Mouse (Mus musculus): ENCODE data around the gene Prdm2. TPM values are rescaled to one million over a fixed set of nuclear protein-coding genes. Genes with fewer than 3 reads are reported as not detected.

The Prdm2 gene
- total RNA-seq, 4 experiments from 2014 or later, result 20.0 to 23.7 (median 21.3) TPM

DNA sequence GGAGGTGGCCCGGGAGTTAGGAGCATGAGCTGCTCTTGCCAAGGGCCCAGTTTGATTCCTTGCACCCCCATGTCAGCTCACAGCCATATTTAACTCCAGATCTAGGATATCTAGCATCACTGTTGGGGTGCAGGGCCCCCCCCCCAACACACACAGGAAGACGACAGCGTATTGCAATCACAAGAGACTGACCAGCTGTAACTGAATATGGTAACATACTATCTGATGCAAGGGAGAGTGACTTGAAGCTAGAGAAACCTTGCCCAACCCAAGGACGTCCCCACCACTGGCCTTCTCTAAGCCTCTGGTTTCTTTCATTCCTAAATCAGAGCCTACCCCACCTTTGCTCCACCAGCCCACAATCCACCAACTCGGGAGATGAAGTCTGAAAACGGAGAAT lies 105.8 kb downstream of the Prdm2 start:
- no peak for DNase-seq (ENCODE audit: low spot score)

DNA sequence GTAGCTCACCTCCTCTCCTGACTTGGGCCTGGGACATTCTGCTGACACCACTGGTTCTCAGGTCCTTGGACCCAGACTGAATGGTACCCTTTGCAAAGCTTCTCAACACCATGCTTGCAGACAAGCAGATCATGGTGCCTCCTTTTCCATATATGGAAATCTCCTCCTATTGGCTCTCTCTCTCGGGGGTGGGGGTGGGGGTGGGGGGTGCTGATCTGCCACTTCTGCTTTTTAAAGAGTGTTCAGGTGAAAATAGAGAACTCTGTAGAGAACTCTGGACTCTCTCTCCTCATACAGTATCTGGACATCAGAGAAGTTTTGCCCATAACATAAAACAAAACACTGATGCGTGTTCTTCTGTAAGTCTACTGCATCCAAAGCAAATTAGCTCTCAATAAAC lies 106.2 kb downstream of the Prdm2 start:
- DNase-seq (ENCODE audit: low spot score), result no peak

DNA sequence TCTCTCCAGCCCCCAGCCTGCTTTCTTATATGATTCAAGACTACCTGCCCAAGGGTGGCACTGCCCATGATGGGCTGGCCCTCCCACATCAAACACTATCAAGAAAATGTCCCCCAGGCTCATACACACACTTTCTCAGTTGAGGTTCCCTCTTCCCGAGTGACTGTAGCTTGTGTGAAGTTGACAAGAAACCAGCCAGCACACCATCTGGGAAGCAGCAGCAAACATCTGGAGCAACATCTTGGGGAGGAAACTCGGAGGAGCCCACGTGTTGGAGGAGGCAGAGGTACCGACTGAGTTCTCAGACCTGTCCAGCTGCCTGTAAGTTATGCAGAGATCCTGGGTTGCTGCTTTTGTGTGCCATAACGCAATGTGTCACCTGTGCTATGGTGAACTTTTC lies 108.1 kb downstream of the Prdm2 start:
- DNase-seq (ENCODE audit: low spot score), result no peak

DNA sequence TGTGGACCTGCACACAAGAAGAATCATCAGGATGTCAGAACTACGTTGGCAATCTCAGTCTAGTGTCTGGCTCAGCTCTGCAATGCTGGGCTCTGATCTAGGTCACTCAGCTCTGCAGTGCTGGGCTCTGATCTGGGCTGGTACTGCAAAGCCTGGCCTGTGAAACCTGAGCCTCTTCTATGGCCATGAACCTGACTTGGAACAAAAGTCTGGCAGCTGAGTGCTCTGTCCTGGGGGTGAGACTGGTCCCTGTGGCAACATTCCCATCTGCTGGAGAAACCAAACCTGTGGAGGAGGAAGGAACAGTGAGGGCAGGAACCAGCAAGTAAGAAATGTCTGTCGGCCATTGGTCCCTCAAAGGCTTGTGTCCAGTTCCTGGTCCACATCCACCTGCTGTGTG lies 109.0 kb downstream of the Prdm2 start:
- DNase-seq (ENCODE audit: low spot score), result no peak

DNA sequence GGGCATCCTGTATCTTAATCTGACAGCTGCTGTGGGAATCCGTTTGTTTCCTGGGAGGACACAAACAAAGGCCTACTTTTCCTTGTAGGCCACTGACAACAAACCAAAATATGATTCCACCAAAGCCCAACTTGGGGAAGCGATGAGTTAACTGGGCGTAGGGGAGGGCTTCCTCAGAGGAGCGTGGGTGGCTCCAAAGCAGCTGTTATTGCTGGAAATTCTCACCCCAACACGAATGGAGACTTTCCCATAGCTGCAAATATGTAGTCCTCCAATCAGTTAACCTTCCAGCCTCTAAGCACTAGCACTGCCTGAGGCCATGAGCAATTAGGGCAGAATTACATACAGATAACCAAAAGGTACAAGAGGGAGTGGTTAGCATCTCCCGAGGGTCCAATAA lies 112.6 kb downstream of the Prdm2 start:
- DNase-seq (ENCODE audit: low spot score), result no peak

DNA sequence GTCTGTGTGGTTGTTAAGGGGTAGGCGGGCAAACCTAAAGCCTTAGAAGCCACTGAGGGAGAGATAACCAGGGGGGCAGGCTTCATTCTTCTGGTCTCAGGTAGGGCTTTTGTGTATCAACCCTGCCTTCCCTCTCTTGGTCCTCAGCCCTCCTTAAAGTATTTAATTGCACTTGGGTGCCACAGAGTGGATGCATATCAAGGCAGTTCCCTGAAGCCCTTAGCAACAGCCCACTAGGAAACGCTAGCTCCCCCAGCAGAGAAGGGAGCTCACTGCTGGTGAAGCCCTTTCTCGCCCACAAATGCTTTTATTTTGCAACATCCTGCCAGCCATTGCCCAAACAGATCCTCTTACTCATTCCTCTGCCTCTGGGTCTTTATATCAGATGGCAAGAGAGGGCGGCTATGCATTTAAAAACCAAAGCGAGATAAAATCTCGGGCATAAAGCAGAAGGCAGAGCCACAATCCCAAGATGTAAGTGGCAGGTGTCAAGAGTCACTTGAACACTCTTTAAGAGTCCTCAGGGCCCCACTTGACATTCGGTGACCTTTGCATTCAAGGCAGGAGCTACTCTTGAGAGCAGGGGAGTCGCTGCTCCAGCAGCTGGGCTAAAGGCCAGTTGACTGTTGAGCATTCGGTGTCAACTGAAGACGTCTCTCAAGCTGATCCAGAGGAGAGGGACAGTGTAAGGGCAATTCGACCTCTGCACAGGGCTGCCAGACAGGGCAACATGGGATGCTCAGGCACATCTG lies 113.3 kb downstream of the Prdm2 start:
- no peak for DNase-seq (ENCODE audit: low spot score)

DNA sequence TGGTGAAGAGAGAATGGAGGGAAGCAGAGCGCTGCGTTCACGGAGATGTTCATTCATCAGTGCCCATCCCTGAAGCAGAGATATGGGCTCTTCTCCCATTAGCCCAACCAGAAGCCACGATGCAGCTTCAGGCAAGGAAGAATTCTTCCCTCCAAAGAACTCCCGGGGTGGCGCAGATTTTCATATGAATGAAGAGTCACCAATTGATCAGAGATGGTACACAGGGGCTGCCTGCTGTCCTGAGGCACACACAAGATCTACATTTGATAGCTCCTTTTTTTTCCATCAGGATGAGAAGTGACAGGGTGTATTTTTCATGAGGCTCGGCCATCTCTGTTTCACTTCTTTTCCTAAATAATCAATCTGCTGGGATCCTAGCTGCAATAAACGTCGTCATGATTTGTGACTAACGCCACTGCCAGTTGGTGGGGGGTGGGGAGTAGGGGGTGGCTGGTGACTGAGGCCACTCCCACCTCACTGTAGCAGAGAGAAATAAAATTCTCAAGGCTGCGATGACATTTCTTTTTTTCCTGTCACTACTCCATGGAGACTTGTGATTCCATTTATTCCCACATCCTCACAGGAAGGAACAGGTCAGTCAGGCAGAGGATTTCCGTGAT lies 120.6 kb downstream of the Prdm2 start:
- no peak for DNase-seq (ENCODE audit: low spot score)

DNA sequence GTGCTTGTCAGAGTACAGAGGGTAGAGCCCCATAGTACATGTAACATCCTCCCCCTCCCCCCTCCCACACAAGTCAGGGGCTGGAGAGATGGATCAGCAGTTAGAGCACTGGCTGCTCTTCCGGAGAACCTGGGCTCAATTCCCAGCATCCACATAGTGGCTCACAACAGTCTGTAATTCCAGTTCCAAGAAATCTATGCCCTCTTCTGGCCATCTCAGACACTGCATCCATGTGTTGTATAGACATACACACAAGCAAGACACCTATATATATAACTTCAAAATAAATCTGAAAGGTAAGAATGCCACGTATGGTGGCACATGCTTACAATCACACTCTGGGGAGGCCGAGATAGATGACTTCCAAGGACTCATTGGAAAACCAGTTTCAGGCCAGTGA lies 122.2 kb downstream of the Prdm2 start:
- DNase-seq (ENCODE audit: low spot score), result no peak

DNA sequence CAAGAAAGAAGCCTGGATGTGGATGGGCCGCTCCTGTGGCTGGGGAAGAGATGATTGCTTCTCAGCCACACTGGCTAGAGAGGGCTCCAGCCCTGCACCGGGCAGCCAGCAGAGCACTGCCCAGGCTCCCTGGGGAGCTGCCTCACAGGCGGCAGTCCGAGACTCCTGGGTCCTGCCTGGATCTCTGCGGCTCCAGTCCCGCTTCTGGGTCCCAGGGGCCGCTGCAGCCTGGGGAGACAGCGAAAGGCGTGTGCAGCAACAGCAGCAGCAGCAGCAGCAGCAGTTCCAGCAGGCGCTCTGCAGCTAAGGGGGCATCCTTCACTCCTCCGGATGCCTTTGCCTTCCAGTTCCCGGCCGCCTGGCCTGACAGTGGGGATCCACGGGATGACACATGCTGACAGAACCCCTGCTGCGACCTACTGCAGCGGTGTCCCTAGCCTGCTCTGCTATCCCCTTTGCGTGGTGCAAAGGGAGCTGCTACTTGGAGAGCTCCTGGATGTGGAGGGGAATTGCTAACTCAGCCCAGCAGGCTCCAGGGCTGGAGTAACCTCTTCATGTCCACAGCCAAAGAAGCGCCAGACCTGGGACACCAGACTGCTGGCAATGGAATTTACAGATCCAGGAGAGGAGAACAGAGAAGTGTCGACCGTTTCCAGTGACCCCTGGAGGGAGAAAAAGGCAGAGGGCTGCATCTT lies 138.6 kb downstream of the Prdm2 start:
- no peak for DNase-seq (ENCODE audit: low spot score)

DNA sequence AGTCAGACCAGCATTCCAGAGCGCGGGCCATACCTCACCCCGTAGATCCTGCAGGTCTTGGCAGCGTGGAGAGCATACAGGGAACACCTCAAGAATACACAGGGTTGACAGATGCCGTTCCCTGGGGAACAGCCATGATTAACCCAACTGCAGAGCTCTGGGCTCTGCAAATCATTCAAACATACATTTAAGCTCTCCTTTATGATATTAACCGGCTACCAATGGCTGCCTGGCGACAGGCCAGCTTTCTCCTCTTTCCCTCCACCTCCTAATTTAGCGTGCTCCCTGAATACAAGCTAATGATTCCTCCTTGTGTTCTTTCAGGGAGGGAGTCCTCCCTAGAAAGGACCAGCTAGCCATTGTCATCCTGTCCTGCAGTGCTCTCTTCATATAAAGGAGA lies 141.0 kb downstream of the Prdm2 start:
- no peak for DNase-seq (ENCODE audit: low spot score)

DNA sequence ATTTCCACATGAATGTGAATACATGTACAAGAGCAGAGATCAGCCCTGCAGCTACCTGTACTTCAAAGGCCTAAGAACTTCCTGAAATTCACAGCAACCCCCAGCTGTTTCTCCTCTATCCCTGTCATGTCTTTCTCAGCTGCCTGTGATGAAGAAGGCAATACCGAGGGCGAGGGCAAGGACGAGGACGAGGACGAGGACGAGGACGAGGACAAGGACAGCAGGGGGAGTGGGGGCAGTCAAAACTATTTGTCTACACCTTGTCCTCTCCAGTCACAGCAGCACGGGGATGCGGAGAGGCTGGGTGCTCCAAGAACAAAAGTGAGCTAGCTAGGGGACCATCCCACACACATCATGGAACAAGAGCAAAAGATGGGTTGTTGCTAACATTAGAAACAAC lies 145.8 kb downstream of the Prdm2 start:
- no peak for DNase-seq (ENCODE audit: low spot score)

DNA sequence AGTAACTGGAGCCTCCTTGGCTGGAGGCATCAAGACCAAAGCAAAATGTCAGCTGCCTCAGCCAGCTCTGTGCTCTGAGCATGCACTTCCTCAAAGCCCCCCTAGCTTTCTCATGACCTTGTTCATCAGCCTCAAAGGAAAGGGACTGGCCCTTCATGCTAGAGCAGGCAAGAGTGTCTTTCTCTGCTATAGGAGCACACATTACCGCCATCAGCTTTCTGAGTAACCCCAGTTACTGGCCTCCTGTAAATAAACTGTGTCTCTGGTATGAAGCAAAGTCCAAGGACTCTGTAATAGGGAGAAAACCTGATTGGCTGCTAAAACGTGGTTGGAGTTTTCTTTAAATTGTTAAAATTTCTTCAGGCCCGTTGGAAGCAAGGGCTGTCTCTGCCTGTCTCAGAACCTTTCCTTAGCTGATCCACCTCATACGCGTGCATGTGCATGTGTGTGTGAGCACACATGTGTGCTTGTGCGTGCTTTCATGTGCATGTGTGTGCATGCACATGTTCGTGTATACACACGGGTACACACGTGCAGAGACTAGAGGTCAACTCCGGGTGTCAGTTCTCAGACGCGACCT lies 153.9 kb downstream of the Prdm2 start:
- no peak for DNase-seq (ENCODE audit: low spot score)

Small RNA genes within 50 kb of the gene (microRNA-seq; reads per million reads assigned to microRNA genes)
- not detected for gene Mir7021

Other genes starting within 250 kb of the Prdm2 start
- 1 to 10 TPM; 5.0 to 7.2 (median 5.6) TPM for gene Pdpn, start 86.6 kb upstream of the Prdm2 start, total RNA-seq (2022)
- under 1 TPM in 1 of 4 experiments, not detected in 3; 0.14 TPM for gene Lrrc38, start 136.8 kb upstream of the Prdm2 start, total RNA-seq (2022)
- not detected for gene Pramel1, start 181.4 kb upstream of the Prdm2 start, total RNA-seq (2022)
- gene Pramef8, start 199.4 kb upstream of the Prdm2 start, total RNA-seq (2022), result 10 to 100 TPM in 2 of 4 experiments, 1 to 10 TPM in 2; 8.4 to 11.9 (median 10.0) TPM
- not detected for gene Oog4, start 237.3 kb upstream of the Prdm2 start, total RNA-seq (2022)